Mouse (Mus musculus) brain, embryonic 14.5 days (tissue): ENCODE data around the gene Ipcef1. TPM values are rescaled to one million over a fixed set of nuclear protein-coding genes. Genes with fewer than 3 reads are reported as not detected.

Source experiments
- DNase-seq: peaks from one replicate; pipeline ENCODE4 v3.0.0-alpha.2; 2011; ENCODE audit warnings: low read depth
- CTCF ChIP-seq: fragments of 200-500 bp; IDR thresholded peaks from 2 replicates; pipeline ENCODE4 v1.5.1; 2012; ENCODE audit warnings: inconsistent platforms, mild to moderate bottlenecking, moderate library complexity, borderline replicate concordance; ENCODE audit not compliant: insufficient read depth, insufficient read length; ENCODE audit errors: extremely low read depth
- POLR2A ChIP-seq: fragments of 200-500 bp; IDR thresholded peaks from 2 replicates; pipeline ENCODE4 v1.6.1; 2012; ENCODE audit warnings: mild to moderate bottlenecking, inconsistent platforms, borderline replicate concordance; ENCODE audit not compliant: poor library complexity, insufficient read depth, insufficient read length, severe bottlenecking; ENCODE audit errors: extremely low read depth
- polyA plus RNA-seq: library from polyadenylated mRNA; depleted of rRNA; stranded (reverse); fragments of >200 nt; gene quantifications from 2 replicates; pipeline ENCODE4 v1.2.3, GENCODE M21; 2012; rRNA removed

The Ipcef1 gene
- 1.3 and 1.6 TPM in 2 replicates for polyA plus RNA-seq

- TF ChIP-seq CTCF: no peak
- TF ChIP-seq POLR2A: no peak
- DNase-seq: peak; percentile 49
Observed at GRCm38 (mm10) chr10:7052315-7053017, at the start of gene Ipcef1. Gene Ipcef1 (minus strand): TSS chr10:7052478.

DNA sequence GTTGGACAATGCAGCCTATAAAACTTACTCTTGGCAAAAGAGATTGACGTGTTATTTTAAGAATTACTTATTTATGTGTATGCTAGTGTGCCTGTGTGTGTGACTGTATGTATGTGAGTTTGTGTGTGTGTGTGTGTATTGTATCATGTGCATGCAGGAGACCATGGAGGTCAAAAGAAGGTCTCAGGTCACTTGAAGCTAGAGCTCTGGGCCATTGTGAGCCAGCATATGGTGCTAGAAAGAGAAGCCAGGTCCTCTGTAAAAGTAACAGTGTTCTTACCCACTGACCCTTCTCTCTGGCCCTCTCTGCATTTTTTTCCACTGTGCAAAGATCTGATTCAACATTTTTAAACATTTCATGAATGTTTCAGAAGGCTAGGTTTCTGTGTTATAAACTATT is 25.7 kb upstream of the Ipcef1 start:
- TF ChIP-seq CTCF (no peak), POLR2A (no peak)

DNA sequence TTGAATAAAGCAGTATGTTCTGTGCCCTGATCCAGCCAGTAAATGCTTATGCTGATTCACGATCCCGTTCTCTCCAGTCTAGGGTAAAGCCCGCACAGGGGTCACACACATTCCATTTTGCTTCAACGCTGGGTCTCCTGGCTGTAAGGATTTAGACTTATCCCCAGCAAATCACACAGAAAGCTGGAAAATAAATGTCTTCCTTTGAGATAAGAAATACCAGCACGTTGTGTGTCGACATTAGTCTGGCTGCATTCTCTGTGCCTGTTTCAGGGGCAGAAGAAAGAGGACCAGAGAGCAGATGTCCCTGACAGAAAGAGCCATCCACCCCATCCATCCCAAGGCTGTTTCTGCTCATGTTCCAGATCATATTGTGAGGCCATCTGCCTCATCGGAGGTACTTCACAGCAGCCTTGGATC is 25.1 kb upstream of the Ipcef1 start:
- peak; percentile 22 for DNase-seq
- no peak for TF ChIP-seq POLR2A

More for the DNA sequence above, 25.7 kb upstream of the Ipcef1 start:
- DNase-seq: no peak

DNA sequence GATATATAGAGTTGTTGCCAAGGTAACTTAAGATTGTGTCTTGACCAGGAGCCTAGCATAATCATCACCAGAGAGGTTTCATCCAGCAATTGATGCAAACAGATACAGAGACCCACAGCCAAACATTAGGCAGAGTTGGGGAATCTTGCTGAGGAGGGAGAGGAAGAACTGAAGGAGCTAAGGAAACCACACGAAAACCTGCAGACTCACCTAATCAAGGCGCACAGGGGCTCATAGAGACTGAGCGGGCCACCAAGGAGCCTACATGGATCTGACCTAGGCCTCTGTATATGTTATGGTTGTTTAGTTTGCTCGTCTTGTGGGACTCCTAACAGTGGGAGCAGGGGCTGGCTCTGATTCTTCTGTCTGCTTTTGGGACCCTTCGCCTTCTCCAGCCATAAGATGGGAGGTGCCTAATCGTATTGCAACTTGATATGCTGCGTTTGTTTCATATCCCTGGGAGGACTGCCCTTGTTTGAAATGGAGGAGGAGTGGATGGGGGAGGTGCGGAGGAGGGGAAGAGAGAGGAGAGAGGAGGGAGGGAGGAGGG is 24.5 kb upstream of the Ipcef1 start:
- DNase-seq: no peak
- TF ChIP-seq CTCF: no peak
- no peak for TF ChIP-seq POLR2A

- TF ChIP-seq POLR2A (no peak), CTCF (peak; percentile 95)
- peak; percentile 84 for DNase-seq
Observed at GRCm38 (mm10) chr10:7076201-7076600, 23.9 kb upstream of the Ipcef1 start.

DNA sequence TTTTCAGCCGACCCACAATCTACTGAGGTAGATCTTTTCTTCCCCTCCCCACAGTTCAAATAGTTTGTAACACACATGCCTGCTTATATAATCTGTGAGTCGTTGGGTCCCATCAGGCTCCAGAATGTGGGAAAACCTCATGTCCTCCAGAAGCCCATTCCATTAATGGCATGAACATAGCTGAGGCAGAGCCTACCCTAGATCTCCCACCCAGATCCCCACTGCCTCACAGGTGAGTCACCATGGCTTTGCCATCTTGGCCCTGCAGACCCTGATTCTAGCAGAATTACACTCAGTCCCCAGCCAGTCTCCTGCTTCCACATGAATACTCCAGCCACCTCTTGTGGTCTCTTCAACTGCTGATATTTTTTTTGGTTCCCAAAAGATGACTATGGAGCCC is 23.4 kb upstream of the Ipcef1 start:
- TF ChIP-seq POLR2A (no peak), CTCF (no peak)
- no peak for DNase-seq

DNA sequence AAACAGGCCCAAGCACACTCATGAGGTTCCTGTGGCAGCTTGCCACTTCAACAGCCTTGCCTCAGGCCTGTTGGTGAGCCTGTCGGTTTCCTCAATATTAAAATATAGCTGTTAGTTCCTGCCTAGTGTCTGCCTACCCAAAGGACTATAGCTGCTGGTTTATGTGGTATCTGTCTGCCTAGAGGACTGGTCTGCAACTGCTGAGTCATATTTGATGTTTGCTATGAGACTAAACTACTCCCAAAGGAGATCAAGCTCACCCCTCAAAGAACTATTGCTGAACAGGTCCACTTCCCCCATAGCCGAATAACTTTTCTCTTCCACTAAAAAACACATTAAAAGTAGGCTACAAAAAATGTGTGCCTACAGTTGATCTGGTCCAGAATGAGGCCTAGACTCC is 22.0 kb upstream of the Ipcef1 start:
- no peak for DNase-seq
- TF ChIP-seq CTCF (no peak), POLR2A (no peak)

DNA sequence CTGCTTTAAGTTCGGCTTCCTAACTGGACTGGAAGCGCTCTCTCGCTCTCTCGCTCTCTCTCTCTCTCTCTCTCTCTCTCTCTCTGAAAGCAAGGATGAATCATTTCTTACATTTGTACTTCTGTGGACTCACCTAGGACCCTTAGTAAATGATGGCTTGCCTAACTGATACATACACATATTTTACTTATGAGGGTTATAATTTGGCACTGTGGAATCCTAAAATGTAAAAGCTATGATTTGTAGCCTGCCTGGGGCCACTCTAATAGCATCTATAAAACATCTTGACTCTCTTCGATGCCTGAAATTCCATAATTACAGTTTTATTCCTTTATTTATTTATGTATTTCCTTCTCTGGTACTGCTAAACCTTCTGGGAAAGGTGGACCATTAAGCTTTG is 18.6 kb upstream of the Ipcef1 start:
- TF ChIP-seq CTCF: no peak
- TF ChIP-seq POLR2A: no peak
- no peak for DNase-seq

DNA sequence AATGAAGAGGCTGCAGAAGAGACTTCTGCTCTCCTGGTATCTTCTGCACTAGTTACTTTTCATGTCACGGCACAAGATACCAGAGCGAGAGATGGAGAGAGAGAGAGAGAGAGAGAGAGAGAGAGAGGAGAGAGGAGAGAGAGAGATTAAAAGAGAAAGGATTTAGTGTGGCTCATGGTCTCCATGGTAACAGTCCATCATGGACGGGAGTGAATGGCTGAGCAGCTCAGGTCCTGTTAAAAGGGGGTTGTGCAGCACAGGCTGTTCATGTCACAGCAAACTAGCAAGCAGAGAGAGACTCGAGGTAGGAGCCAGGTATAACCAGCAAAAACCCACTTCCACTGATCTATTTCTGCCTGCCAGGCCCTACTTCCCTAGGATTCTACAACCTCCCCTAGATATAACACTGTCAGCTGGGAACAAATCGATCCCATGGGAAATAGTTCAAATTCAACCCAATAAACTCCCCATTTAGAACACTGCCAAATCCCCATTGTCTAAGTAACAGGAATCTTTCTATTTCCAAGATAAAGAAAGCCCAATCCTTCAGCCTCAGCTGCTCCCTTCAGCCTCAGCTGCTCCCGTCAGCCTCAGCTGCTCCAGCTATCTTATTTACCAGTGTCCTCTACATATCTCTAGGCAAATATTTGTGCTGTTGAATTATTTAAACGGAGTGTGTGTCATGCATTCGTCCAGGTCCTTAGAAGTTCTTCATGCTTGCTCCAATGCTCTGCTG is 18.0 kb upstream of the Ipcef1 start:
- peak; percentile 73 for DNase-seq
- TF ChIP-seq CTCF: no peak
- TF ChIP-seq POLR2A: no peak

- DNase-seq: no peak
- TF ChIP-seq CTCF: no peak
- TF ChIP-seq POLR2A: no peak
Observed at GRCm38 (mm10) chr10:7069090-7069489, 16.8 kb upstream of the Ipcef1 start.

- TF ChIP-seq POLR2A (no peak), CTCF (peak; percentile 10; the same call in 1 of the 2 replicates)
- DNase-seq: no peak
Observed at GRCm38 (mm10) chr10:7068608-7069007, 16.3 kb upstream of the Ipcef1 start.
